Mouse (Mus musculus) lung, postnatal 14 days (tissue): ENCODE measurements around the gene Tmem182.

Source experiments
- DNase-seq: peaks from one replicate; pipeline ENCODE4 v3.0.0; 2021

Gene Tmem182

DNA sequence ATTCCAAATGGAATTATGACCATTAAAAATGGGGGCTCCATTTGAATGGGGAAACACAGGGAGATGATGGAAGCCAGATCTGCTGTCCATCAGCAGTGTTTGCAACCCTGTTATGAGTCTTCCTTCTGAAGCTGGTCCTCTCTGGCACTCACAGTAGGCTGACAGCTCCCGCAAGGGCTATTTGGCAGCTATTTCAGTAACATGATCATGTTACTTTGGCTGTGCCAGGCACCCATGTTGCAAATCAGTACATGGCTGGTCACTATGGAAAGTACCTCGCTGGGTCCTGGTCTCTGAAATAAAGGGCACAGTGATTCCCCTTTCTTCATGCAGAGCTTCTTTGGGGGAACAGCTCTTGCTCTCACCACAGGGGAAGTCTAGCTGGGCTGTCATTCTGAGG, 62.2 kb downstream of the Tmem182 start:
- no peak for DNase-seq

DNA sequence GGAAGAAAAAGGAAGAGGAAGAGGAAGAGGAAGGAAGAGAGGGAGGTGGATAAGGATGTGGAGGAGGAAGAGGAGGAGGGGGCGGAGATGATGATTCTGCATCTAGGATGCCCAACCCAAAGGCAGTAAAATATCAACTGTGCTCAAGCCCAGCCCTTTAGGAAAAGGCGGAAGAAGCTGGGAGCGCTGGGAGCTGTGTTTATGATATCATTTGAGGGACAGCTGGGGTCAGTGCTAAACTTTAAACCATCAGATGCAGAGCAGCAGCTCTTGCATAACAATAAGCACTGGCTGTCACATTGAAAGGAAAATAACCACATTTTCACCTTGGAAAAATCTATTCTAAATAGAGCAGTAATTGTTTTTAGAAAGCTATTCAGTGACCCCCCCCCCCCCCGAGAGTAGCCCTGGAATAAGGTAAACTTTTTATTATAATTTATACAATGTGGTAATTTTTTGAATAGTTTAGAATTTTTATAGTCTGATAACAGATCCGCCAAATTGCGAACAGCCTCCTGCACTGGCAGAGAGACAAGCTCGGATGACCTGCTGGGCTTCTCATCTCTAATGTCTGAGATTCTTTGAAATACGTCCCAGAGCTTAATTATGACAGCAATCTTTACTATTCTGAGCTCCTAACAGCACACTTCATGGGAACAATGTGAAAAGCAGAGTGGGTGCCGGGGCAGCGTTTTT, 68.5 kb downstream of the Tmem182 start:
- no peak for DNase-seq

DNA sequence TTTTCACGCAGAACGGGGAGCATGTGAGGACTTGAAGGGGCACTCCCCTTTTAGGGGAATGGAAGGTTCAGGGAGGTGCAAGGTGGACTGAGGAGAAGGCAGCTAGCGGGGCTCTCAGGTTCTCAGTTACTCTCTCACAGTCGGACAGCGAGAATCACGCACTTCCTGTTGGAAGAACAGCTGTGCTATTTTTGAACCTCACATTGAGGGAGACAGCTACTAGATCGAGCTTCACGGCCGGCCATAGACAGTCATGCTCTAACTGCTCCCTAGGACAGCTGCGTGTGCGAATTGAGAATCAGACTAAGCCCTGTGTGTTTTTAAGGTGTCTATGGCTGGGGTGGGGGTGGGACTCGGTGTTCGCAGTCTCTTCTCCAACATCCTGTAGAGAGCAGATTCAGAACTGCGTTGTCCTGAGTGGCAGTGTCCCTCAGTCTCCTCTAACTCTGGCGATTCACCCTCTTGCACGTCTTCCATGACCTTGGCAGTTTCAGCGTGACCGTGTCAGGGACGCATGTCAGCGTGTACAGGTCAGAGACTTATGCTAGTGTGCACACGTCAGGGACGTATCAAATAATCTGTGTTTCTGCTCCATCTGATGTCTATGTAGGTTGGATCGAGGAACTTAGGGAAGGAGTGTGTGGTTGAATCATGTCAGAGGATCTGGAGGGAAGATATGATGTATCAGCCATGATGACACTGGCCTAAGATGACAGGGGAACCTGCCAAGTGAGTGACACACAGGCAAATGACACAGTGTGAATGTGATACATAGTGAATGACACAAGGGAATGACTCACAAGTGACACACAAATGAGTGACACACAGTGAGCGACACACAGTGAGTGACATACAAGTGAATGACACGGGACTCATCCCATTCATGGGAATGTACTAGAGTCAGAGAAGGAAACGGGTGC, 69.3 kb downstream of the Tmem182 start:
- no peak for DNase-seq

DNA sequence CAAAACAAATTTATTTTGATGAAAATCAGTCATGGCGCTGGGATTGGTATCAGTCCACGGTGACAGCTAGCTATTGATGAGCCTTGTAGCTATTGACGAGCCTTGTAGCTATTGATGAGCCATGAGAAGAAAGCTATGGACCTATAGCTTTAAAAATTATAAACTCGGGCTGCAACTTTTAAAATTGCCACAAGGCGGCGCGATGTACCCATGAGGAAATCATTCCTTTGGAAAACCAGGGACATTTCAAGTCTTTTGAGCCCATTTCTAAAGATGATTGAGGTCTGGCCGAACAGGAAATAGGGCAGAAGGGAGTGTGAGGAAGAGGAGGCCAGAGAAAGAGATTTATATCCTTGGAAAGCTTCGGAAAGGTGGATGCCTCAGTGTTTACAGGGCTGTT, 73.7 kb downstream of the Tmem182 start:
- peak; percentile 40 for DNase-seq

DNA sequence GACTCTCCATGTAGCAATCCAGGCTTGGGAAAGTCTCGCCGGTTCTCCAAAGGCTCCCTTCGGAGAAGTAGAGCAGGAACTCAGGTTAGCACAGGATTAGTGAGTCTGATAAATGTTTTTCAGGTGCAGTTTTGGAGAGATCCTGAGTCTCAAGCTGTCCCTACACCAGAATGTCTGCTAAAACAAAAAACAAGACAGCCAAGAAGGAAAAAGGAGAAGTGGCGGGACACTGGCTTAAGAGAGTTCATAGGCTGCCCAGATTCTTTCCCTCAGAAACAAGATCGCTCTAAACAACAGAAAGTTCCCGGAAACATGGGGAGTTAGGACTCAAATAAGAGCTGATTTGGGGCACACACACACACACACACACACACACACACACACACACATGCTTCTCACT, 74.1 kb downstream of the Tmem182 start:
- DNase-seq: no peak

DNA sequence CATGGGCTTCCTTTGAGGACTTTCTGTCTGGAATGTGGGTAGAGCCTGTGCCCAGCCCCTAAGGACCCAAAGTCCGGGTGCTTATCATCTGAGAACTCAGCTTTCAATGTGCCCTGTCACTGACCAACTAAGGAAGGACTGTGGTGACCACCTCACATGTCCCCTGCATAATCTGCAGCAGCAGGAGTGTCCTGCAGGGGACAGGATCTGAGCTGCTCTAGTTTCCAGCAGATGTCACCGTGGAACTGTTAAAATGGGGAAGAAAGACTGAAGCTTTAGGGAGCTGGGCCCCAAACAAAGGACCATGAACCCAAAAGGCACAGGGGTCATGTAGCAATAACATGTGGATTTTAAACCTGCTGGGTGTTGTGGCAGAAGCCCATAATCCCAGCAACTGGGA, 75.1 kb downstream of the Tmem182 start:
- no peak for DNase-seq

DNA sequence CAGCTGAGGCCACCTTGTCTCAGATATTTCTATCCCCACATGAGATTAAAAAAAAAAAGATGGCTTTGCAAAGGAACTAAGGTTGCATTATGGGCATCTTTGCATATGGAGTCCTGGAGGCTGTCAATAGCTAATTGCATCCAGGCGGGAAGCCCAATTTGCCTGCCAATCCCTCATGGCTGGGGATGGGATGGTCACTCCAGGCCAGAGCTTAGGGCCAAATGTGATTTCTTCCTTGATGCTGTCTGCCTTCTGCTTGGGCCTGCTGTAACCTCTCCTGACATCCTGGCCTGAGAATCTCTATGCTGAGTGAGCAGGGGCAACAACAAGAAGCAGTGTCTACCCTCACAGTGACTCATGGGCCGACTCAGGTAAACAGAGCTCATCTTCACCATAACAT, 78.5 kb downstream of the Tmem182 start:
- DNase-seq: no peak

DNA sequence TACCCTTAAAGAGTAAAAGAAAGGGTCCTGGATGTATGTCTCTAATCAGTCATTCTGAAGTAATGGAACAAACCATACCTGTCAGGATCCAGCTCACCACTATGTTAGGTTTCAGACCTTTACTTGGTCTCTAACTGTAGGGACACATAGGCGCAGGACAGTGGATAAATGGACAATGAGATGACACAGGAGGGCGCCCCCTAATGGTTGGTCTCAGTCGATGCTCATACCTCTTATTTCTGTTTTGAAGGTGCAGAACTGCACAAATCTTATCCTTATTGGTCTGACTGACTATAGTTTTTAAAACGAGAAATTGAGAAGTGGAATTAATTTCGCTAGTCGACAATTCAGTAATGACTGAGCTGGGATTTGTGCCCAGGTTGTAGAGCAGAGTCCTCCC, 79.5 kb downstream of the Tmem182 start:
- no peak for DNase-seq

DNA sequence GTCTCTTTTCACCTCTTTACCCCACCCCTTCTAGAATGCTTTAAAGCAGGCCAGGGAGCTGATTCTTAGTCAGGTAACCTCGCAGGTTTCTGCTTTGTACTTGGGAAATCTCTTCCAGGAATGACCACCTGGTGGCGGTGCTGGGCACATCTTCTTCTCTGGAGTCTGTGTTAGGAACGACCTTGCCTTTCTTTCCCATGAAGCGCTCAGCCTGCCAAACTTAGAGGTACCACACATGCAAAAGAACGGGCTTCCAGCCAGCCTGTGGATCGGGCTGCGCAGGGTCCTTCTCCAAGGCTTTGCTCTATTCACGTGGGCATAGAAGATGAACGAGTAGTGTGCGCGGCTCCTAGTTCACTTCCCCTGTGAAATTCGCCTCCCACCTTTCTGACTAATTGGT, 82.3 kb downstream of the Tmem182 start:
- peak; percentile 13 for DNase-seq

DNA sequence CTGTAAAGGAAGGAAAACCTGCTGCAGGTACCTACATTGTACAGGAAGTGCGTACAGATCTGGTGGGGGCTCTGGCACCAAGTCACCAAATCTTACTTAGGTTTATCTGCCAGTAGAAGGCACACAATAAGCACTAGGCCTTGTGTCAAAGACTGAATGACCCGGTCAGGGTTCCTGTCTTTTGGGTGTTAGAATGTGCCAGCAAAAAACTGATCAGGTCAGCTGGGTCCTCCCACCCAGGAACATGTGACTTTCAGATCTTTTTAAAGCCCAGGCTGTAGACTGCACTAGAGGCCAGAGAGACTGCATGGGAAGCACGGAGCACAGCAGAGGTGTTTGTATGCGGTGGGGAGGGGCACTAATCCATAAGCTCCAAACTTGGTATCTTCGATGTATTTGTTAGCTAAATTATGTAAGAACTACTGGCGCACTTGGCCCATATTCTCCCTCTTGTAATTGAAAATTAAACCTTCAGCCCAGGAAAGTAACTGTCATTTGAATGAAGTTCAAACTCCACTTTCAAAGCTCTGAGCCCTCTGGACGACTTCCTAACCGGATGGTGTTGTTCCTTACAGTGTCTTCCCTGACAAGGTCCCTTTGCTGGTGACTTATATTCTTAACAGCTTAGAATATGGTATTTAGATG, 83.1 kb downstream of the Tmem182 start:
- DNase-seq: no peak

DNA sequence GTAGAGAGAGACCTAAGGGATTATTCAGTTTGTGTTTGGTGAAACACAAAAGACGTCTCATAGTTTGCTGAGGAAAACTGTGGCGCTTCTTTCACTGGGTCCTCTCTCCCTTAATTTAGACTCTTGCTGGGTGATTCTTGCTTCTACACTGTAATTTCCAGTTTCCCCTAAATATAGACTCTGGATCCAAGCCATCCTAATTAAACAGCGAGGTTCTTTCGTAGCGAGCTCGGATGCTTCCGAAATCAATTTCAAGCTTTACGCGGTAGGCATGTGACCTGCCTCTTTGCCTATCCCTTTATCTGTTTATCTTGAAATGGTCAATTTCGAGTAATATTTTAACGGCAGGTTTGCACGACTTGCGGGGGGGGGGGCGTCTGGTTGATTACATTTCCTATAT, 84.2 kb downstream of the Tmem182 start:
- no peak for DNase-seq

DNA sequence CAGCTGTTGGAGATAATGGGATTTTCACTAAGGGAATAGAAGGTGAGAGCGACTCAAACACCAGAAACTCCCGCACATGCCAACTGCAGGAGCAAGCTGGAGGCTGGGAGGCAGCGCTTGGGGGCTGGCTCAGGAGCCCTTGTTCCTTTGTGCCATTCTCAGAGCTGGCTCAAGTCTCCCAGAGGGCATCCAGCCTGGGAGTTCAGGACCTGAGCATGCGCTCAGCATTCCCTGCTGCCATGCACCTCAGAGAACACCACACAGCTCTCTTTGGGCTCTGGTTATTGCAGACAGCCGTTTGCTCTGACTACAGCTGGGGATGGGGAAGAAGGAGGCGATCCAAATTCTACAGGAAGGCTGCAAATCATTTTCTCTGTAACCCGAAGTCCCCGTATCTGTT, 84.8 kb downstream of the Tmem182 start:
- no peak for DNase-seq

DNA sequence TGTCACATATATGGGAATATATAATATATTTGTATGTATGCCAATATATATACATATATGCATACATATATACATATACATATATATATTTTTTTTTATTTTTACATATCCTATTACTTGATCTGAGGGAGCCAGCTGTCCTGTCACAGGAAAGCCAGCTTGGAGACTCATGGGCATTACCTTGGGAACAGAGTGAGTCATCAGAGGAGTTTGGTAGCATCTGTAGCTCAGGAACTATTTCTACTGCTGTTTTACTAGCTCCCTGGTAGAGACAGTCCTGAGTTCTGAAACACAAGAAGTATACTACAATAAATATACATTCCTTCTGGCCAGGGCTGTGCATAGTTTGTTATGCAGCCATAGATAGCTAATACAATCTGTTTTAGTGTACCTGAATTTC, 98.3 kb downstream of the Tmem182 start:
- no peak for DNase-seq
